Mouse (Mus musculus) limb, embryonic 11.5 days (tissue): Measurements from ENCODE around the gene Slc35f6. TPM values are rescaled to one million over a fixed set of nuclear protein-coding genes. Genes with fewer than 3 reads are reported as not detected.

Experiments used
- ATAC-seq: fragments of 200-750 bp; cut with Nextera tagmentation; 2 replicates; pipeline ENCODE4 v1.8.0; 2017; ENCODE audit warnings: low read depth; ENCODE audit not compliant: insufficient number of reproducible peaks, low FRiP score, low TSS enrichment
- DNase-seq: peaks from one replicate; pipeline ENCODE4 v3.0.0-alpha.2; 2015; ENCODE audit warnings: low spot score
- H3K27ac ChIP-seq: fragments of 300-500 bp; sonication (generic); replicated peaks from 2 replicates; pipeline ENCODE4 v1.5.1; 2014; ENCODE audit warnings: low read depth, mild to moderate bottlenecking, low read length
- H3K27me3 ChIP-seq: fragments of 300-500 bp; sonication (generic); 2 replicates; pipeline ENCODE4 v1.6.1; 2014; ENCODE audit warnings: mild to moderate bottlenecking, low read length, mixed read lengths; ENCODE audit not compliant: control insufficient read depth, insufficient read depth
- H3K36me3 ChIP-seq: fragments of 300-500 bp; sonication (generic); 2 replicates; pipeline ENCODE4 v1.6.1; 2014; ENCODE audit warnings: mild to moderate bottlenecking, low read length, moderate library complexity, mixed read lengths; ENCODE audit not compliant: control insufficient read depth, insufficient read depth
- H3K4me1 ChIP-seq: fragments of 300-500 bp; sonication (generic); 2 replicates; pipeline ENCODE4 v1.6.1; 2014; ENCODE audit warnings: low read length, mixed read lengths; ENCODE audit not compliant: control insufficient read depth, insufficient read depth
- H3K4me2 ChIP-seq: fragments of 300-500 bp; sonication (generic); 2 replicates; pipeline ENCODE4 v1.6.1; 2014; ENCODE audit warnings: low read depth, mild to moderate bottlenecking, moderate library complexity; ENCODE audit not compliant: severe bottlenecking
- H3K4me3 ChIP-seq: fragments of 300-500 bp; sonication (generic); 2 replicates; pipeline ENCODE4 v1.5.1; 2014; ENCODE audit warnings: low read depth, low read length
- H3K9ac ChIP-seq: fragments of 300-500 bp; sonication (generic); 2 replicates; pipeline ENCODE4 v1.6.1; 2014; ENCODE audit warnings: mild to moderate bottlenecking, low read length
- H3K9me3 ChIP-seq: fragments of 300-500 bp; sonication (generic); 2 replicates; pipeline ENCODE4 v1.6.1; 2016; ENCODE audit warnings: low read length; ENCODE audit not compliant: control insufficient read depth
- WGBS: fragments of 180-500 bp; shearing (Covaris S2); extraction: QIAGEN DNeasy Blood & Tissue Kit; methylation state at CpG from one replicate; pipeline ENCODE4 v1.1.7; 2014; 5-methylcytosine and 5-hydroxymethylcytosine counted together
- polyA plus RNA-seq: library from polyadenylated mRNA; unstranded; fragments of >200 nt; fragmentation: Nextera tagmentation; extraction: Ambion mirVana; gene quantifications from 2 replicates; pipeline ENCODE4 v1.2.1, GENCODE M21; 2014

Gene Slc35f6
- polyA plus RNA-seq, 1 experiment from 2014 or later = 20.2 TPM

DNA sequence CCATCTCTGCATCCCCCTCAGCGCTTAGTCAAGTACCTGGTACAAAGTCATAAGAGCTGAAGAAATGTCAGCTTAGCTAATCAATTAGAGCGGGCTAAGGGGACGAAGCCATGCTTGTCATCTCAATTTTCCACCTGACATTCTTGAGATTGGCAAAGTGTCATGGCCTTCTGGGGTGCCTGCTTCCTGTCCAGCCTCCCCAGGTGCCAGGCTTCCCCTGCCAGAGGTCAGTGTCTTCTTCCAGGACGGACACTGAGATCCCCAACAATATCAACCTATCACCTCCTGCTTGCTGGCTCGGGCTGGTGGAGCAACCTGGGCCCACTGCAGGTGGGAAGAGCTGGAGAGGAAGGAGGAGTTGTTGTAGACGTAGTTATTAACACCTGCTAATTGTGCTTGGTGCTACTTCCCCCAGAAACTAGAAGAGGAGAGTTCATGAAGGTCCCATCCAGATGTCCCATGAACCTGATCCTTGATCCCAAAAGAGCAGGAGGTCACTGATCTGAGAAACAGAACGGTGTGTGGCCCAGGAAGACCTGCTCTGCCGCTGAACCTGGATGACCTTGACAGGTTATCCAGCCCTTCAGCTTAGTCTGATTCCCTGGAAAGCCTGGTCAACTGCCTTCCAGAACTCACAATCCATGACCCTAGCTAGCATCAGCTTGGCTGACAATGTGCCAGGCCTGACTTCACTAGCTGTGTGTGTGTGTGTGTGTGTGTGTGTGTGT lies 37.7 kb upstream of the Slc35f6 start:
- H3K27me3 ChIP-seq = no peaks in the 10 kb centered on the region
- H3K4me2 ChIP-seq = no peak overlapping the region
- ATAC-seq (no peak), DNase-seq (no peak)
- no peak overlapping the region for H3K9ac ChIP-seq
- no peaks in the 10 kb centered on the region for H3K36me3 ChIP-seq
- H3K4me1 ChIP-seq = no peaks in the 10 kb centered on the region
- H3K27ac ChIP-seq = no peak overlapping the region
- H3K9me3 ChIP-seq = no peaks in the 10 kb centered on the region
- WGBS = 87% methylated on average over 8 of the region's 8 CpGs
- no peak overlapping the region for H3K4me3 ChIP-seq

DNA sequence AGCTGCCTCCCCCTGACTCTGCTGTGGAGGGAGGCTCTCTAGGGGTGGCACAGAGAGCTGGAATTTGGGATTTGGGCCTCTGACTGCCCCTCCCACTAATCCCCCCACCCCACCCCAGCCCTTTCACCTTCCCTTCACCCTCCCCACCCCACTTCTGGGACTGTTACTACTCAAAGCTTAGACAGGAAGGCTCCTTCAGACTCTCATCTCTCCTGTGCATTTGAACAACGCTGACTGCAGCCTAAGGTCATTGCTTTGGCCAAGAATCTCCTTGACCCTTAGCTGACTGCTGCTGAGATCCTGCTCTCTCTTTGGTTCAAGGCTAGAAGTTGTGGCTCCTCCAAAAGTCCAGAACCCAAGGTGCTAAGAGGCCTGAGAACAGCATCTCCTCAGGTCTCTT lies 36.6 kb upstream of the Slc35f6 start:
- WGBS = 74% methylated on average over 1 of the region's 1 CpGs
- no peaks in the 10 kb centered on the region for H3K36me3 ChIP-seq
- ATAC-seq = no peak
- no peak for DNase-seq
- H3K4me2 ChIP-seq = no peak overlapping the region
- no peak overlapping the region for H3K9ac ChIP-seq
- no peaks in the 10 kb centered on the region for H3K27me3 ChIP-seq
- no peaks in the 10 kb centered on the region for H3K4me1 ChIP-seq
- H3K4me3 ChIP-seq = no peak overlapping the region
- H3K27ac ChIP-seq = no peak overlapping the region
- no peaks in the 10 kb centered on the region for H3K9me3 ChIP-seq

DNA sequence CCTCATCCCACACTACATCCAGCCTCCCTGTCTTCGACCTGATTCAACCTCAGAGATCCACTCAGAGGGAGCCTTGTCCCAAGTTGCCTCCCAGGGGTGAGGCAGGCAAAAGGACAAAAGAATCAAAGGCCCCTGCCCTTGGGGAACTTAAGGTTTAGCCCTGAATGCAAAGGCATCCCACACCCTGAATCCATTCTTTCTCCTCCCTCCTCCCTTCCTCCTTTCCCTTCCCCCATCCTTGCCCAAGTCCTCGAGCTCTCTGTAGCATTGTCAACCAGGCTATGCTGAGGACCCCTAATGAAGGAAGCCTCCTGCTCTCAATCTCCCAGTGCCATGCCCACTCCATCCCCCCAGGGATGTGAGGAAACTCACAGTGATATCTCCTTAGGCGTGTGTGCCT lies 36.0 kb upstream of the Slc35f6 start:
- DNase-seq (no peak), ATAC-seq (no peak)
- H3K9ac ChIP-seq = no peak overlapping the region
- no peaks in the 10 kb centered on the region for H3K4me1 ChIP-seq
- no peaks in the 10 kb centered on the region for H3K9me3 ChIP-seq
- 53% methylated on average over 3 of the region's 3 CpGs for WGBS
- no peak overlapping the region for H3K4me2 ChIP-seq
- no peaks in the 10 kb centered on the region for H3K27me3 ChIP-seq
- H3K36me3 ChIP-seq = no peaks in the 10 kb centered on the region
- H3K4me3 ChIP-seq = no peak overlapping the region
- no peak overlapping the region for H3K27ac ChIP-seq

DNA sequence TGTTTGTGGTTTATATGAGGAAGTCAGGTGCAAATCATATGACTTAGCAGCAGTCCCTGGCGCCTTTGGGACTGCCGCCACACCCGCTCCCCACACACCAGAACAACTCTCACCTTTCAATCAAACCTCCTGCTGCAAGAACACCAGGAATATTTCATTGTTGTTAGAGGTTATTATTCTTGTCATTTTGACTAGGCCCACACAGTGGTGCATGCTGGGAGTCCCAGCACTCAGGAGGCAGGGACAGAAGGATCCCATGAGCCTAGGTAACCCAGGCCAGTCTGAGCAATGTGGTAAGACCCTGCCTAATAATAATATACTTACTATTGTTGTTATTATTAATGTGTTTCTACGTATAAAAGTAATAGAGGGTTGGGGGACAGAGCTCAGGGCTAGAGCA lies 35.2 kb upstream of the Slc35f6 start:
- Histone ChIP-seq H3K27ac (no peak overlapping the region), H3K27me3 (no peaks in the 10 kb centered on the region), H3K9ac (no peak overlapping the region), H3K4me3 (no peak overlapping the region), H3K4me1 (no peaks in the 10 kb centered on the region), H3K36me3 (no peaks in the 10 kb centered on the region), H3K9me3 (no peaks in the 10 kb centered on the region), H3K4me2 (no peak overlapping the region)
- no peak for DNase-seq
- no peak for ATAC-seq
- WGBS = 91% methylated on average over 4 of the region's 4 CpGs

DNA sequence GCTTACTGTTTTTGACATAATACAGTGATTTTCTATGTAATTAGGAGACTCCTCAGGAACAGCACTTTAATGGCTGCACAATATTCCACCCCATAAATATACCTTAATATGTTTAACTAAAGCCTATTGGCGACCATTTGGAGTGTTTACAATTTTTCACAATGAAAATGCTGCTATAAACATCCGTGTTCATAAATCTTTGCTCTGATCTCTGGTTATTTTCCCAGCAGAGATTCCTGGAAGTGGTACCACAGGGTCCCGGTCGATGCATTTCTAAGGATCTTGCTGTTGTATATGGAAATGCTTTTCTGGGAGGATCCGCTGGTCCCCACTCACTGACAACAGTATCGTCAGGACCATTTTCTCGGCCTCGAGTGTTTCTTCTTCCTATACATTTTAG lies 34.5 kb upstream of the Slc35f6 start:
- WGBS = 83% methylated on average over 8 of the region's 8 CpGs

DNA sequence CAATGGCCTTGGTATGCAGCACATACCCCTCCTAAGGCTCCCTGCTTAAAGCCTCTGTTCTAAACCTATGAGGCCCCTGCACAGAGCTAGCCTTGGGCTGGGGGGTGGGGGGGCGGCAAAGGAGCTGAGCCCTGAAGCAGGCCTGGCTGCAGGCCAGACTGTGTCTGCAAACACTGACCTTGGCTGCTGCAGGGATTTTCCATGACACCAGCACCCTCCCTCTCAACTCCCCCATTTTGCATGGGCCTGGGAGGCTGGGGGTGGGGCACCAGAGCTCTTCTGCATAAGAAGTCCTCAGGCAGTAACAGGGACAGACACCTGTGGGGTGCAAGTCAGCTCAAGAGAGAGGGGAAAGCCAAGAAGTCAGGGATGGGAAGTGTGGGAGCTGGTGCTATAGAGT lies 33.5 kb upstream of the Slc35f6 start:
- Histone ChIP-seq H3K4me3 (no peak overlapping the region), H3K4me2 (no peak overlapping the region), H3K36me3 (no peaks in the 10 kb centered on the region), H3K27ac (no peak overlapping the region), H3K27me3 (no peaks in the 10 kb centered on the region), H3K9ac (no peak overlapping the region), H3K4me1 (no peaks in the 10 kb centered on the region), H3K9me3 (no peaks in the 10 kb centered on the region)
- ATAC-seq (no peak), DNase-seq (no peak)
- 63% methylated on average over 1 of the region's 1 CpGs for WGBS

More for the DNA sequence above, 34.5 kb upstream of the Slc35f6 start:
- no peaks in the 10 kb centered on the region for H3K27me3 ChIP-seq
- no peak overlapping the region for H3K4me2 ChIP-seq
- H3K9me3 ChIP-seq = no peaks in the 10 kb centered on the region
- ATAC-seq (no peak), DNase-seq (no peak)
- no peak overlapping the region for H3K9ac ChIP-seq
- no peaks in the 10 kb centered on the region for H3K36me3 ChIP-seq
- no peak overlapping the region for H3K27ac ChIP-seq
- no peaks in the 10 kb centered on the region for H3K4me1 ChIP-seq
- no peak overlapping the region for H3K4me3 ChIP-seq

DNA sequence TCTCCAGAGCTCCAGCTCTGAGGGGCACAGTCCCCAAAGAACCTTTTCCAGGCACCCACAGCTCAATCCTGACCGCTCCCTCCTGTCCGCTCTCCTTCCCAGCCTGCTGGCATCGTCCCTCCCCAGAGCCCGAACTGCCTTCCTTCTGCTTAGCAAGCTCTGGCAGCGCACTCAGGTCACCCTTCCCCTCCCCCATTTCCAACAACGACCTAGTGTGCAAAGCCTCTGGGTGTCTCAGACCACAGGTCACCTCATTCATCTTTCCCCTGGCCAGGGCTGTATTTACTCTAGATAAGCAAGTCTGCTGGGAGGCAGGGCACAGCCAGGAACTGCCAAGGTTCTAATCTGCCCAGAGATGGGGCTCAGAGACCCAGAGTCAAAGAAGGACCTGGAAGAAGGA lies 32.3 kb upstream of the Slc35f6 start:
- ATAC-seq (no peak), DNase-seq (no peak)
- Histone ChIP-seq H3K27ac (no peak overlapping the region), H3K27me3 (no peaks in the 10 kb centered on the region), H3K9me3 (no peaks in the 10 kb centered on the region), H3K4me2 (no peak overlapping the region), H3K4me1 (no peaks in the 10 kb centered on the region), H3K9ac (no peak overlapping the region), H3K36me3 (no peaks in the 10 kb centered on the region), H3K4me3 (no peak overlapping the region)
- WGBS = 48% methylated on average over 6 of the region's 6 CpGs

DNA sequence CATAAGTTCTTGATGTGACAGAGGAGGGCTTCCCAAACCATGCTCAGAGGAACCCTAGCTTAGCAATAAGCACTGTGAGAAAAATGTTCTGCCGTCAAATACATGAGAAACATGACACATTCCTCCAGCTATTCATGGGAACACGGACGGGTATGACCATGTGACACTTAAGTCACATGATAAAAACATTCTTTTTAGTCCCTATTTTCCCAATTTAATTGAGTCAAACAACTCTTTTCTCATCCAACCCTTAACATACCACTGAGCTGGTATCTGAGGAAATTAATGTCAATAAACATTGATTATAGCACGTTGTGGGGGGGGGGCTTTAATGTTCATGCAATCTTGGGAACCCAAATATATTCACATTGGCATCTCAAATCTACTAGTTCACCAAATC lies 31.9 kb upstream of the Slc35f6 start:
- 89% methylated on average over 4 of the region's 4 CpGs for WGBS
- H3K4me1 ChIP-seq = no peaks in the 10 kb centered on the region
- no peak overlapping the region for H3K27ac ChIP-seq
- peaks cover 3% of the 10 kb centered on the region for H3K27me3 ChIP-seq
- H3K4me2 ChIP-seq = no peak overlapping the region
- DNase-seq (no peak), ATAC-seq (no peak)
- no peak overlapping the region for H3K4me3 ChIP-seq
- no peaks in the 10 kb centered on the region for H3K9me3 ChIP-seq
- H3K36me3 ChIP-seq = no peaks in the 10 kb centered on the region
- H3K9ac ChIP-seq = no peak overlapping the region

DNA sequence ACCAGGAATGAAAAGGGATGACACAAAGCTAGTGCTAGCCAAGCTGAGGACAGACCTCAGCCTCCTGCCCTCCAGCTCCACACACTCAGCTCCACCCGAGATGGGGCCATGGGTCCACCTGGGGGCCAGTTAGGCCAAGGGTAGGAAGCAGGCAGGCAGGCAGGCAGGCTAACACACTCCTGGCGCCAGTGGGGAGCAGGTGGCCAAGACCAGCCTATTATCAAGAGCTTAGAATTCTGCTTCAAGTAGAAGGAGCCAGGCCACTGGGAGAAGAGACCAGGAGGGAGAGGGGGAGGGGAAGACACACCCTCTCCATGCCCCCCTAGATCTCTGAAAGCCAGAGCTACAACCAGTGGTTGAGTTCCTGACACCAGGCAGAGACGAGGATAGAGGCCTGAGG lies 31.1 kb upstream of the Slc35f6 start:
- ATAC-seq = no peak
- H3K9me3 ChIP-seq = no peaks in the 10 kb centered on the region
- H3K27ac ChIP-seq = no peak overlapping the region
- no peaks in the 10 kb centered on the region for H3K36me3 ChIP-seq
- DNase-seq = no peak
- no peak overlapping the region for H3K9ac ChIP-seq
- H3K27me3 ChIP-seq = peaks cover 9% of the 10 kb centered on the region
- H3K4me1 ChIP-seq = no peaks in the 10 kb centered on the region
- H3K4me3 ChIP-seq = no peak overlapping the region
- WGBS = 25% methylated on average over 3 of the region's 3 CpGs
- H3K4me2 ChIP-seq = no peak overlapping the region
